Mouse (Mus musculus) left cerebral cortex, adult 8-10 months (tissue): ENCODE data around the gene Prkab1. TPM values are rescaled to one million over a fixed set of nuclear protein-coding genes. Genes with fewer than 3 reads are reported as not detected.

Source experiments
- DNase-seq, 2 experiments: peaks; one replicate each; pipeline ENCODE4 v3.0.0; 2022; ENCODE audit warnings: low spot score in 2 of 2
- total RNA-seq, 4 experiments: library from RNA; stranded (reverse); gene quantifications; 2 replicates each; pipeline ENCODE4 v1.2.4; 2022

Prkab1 gene
- total RNA-seq, 4 experiments from 2014 or later: 23.8 to 31.5 (median 28.7) TPM

- DNase-seq: no peak
These were observed 5.5 kb downstream of the Prkab1 start for GRCm38 (mm10) chr5:116018784-116019183.

GRCm38 (mm10) chr5:116018196-116018595 is 6.1 kb downstream of the Prkab1 start:
- DNase-seq: no peak

- DNase-seq: no peak
These were observed 6.9 kb downstream of the Prkab1 start for GRCm38 (mm10) chr5:116017391-116017790.

GRCm38 (mm10) chr5:116016542-116016941 is 7.8 kb downstream of the Prkab1 start:
- no peak for DNase-seq

GRCm38 (mm10) chr5:116014237-116014636 is 10.1 kb downstream of the Prkab1 start:
- no peak for DNase-seq

- DNase-seq: no peak
These were observed 10.5 kb downstream of the Prkab1 start for GRCm38 (mm10) chr5:116013821-116014220.

- no peak for DNase-seq
These were observed 11.8 kb downstream of the Prkab1 start for GRCm38 (mm10) chr5:116012503-116012902.

- no peak for DNase-seq
These were observed 12.6 kb downstream of the Prkab1 start for GRCm38 (mm10) chr5:116011700-116012099.

- DNase-seq: no peak
These were observed 14.3 kb downstream of the Prkab1 start for GRCm38 (mm10) chr5:116009884-116010627.

GRCm38 (mm10) chr5:116009091-116009851 is 15.0 kb downstream of the Prkab1 start:
- DNase-seq: no peak

GRCm38 (mm10) chr5:116007723-116008122 is 16.6 kb downstream of the Prkab1 start:
- no peak for DNase-seq

GRCm38 (mm10) chr5:116006324-116007099 is 17.8 kb downstream of the Prkab1 start:
- no peak for DNase-seq

GRCm38 (mm10) chr5:116004271-116004670 is 20.0 kb downstream of the Prkab1 start:
- DNase-seq: no peak

GRCm38 (mm10) chr5:116003825-116004224 is 20.5 kb downstream of the Prkab1 start:
- DNase-seq: no peak

GRCm38 (mm10) chr5:116003154-116003553 is 21.2 kb downstream of the Prkab1 start:
- DNase-seq: no peak

- DNase-seq: no peak
These were observed 26.9 kb downstream of the Prkab1 start for GRCm38 (mm10) chr5:115997376-115997775.

GRCm38 (mm10) chr5:115994101-115994500 is 30.2 kb downstream of the Prkab1 start:
- DNase-seq: no peak

- no peak for DNase-seq
These were observed 32.6 kb downstream of the Prkab1 start for GRCm38 (mm10) chr5:115991717-115992116.

- DNase-seq: no peak
These were observed 37.0 kb downstream of the Prkab1 start for GRCm38 (mm10) chr5:115987284-115987683.

- no peak for DNase-seq
These were observed 39.2 kb downstream of the Prkab1 start for GRCm38 (mm10) chr5:115985101-115985500.

GRCm38 (mm10) chr5:115984392-115984791 is 39.9 kb downstream of the Prkab1 start:
- DNase-seq: no peak
